Mouse (Mus musculus): ENCODE data around the gene Map4k1. TPM values are rescaled to one million over a fixed set of nuclear protein-coding genes. Genes with fewer than 3 reads are reported as not detected.
A peak's percentile ranks its signal among the peaks of the same experiment; 100 is the strongest.

Map4k1 gene
- total RNA-seq, 1 experiment from 2014 or later: 72.9 TPM

DNA sequence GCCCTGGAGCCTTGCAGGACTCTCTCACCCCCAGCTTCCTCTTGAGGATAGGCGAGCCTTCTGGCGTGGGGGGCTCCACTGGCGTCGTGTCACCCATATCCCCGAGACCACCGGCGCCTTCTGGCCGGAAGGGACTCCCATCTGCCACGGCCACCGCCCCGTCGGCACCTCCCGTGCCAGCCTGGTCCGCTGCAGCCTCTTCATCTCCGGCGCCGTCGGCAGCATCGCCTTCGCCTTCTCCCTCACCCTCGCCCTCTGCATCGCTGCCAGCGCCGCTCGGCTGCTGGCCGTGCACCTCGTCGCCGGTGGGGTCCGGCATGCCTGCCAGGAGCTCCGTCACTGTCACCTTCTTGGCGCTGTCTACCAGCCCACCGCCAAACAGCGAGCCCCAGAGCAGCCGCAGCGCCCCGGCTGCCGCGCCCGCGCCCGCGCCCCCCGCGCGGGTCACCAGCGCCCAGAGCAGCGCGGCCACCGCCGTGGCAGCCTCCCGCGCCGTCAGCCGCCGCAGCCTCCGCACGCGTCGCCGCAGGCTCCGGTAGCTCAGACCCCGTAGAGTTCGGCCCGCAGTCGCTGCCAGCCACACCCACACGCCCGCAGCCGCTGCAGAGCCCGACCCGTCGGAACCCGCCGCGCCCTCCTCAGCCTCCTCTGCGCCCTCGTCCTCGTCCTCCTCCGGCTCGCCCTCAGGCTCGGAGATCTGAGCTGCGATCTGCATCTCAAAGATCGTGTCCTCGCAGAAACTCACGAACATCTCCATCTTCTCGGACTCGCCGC is 37.8 kb downstream of the Map4k1 start:
- 0 out of 2 replicates have a peak, but pooled peaks have one; percentile 39 for ATAC-seq (replicated peaks; ENCODE audit: low read depth, poor library complexity, severe bottlenecking)

DNA sequence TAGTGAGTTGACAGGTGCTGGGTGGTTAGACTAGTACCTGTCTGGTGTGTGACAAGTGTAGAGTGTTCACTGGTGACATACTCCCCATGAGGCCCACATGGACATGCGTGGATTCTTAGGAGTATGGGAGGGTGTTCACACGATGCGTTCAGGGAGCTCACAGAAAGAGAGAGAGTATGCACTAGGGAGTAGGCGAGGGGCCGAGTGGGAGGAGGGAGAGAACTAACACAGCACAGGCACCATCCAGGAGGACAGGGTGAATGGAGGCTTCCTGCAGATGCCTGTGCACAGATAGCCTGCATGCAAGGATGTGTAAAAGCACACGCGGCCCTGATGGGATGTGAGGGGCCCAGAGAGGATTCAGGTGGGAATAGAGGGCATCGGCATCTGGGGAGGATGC is 40.6 kb downstream of the Map4k1 start:
- no peak for ATAC-seq (replicated peaks; ENCODE audit: low read depth, poor library complexity, severe bottlenecking)

- ATAC-seq (replicated peaks; ENCODE audit: low read depth, poor library complexity, severe bottlenecking): no peak
Measured at GRCm38 (mm10) chr7:29023514-29023913, 41.7 kb downstream of the Map4k1 start.

- no peak for ATAC-seq (replicated peaks; ENCODE audit: low read depth, poor library complexity, severe bottlenecking)
Measured at GRCm38 (mm10) chr7:29025566-29025965, 43.7 kb downstream of the Map4k1 start.

DNA sequence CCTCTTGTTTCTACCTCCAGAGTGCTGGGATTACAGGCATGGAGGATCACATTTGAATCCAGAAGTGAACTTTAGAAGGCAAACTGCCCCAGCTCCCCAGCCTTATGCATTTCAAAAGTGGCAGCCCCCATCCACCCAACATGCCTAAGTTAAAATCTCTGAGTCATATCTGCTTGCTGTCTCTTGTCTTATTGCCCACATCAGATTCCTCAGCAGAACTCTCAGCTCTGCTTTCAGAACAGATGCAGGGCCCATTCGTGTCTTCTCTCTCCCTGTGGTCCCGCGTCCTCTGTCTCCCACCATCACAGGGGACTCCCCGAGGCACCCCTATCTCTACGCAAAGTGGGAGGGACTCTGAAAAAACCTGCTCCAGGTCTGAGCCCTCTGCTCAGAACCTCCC is 44.3 kb downstream of the Map4k1 start:
- ATAC-seq (replicated peaks; ENCODE audit: low read depth, poor library complexity, severe bottlenecking): no peak

DNA sequence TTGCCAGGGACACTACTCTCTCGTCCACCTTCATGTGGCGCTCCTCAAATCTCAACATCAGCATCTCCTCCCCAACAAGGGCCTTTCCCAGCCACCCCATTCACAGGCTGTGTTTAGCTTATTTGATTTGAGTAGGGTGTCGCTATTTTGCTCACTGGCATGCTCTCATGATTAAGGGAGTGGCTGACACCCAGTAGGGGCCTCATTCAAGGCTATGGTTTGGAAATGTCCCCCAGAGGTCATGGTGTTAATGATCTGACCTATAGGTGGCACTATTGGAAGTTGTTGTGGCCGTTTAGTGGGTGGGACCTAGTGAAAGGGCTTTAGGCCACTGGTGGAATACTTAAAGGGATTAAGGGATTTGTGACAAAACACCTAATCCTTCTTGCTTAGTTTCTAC is 45.0 kb downstream of the Map4k1 start:
- no peak for ATAC-seq (replicated peaks; ENCODE audit: low read depth, poor library complexity, severe bottlenecking)

DNA sequence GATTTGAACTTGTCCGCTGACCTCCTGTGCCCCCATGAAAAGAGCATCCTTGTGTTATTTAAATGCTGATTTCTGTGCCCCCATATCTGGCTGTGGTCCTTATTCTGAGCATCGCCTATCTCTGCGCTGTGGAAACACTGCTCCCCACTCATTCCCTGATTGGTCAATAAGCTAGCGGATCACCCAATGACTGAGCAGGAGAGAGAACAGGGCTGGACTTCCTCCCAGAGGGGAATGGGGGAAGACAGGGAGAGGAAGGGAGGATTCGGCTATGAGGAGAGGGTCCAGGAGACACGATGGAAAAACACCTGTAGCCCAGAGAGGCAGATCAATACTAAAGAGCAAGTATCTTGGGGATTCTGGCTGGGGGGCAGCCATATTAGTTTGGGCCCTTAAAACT is 46.9 kb downstream of the Map4k1 start:
- ATAC-seq (replicated peaks; ENCODE audit: low read depth, poor library complexity, severe bottlenecking): no peak

DNA sequence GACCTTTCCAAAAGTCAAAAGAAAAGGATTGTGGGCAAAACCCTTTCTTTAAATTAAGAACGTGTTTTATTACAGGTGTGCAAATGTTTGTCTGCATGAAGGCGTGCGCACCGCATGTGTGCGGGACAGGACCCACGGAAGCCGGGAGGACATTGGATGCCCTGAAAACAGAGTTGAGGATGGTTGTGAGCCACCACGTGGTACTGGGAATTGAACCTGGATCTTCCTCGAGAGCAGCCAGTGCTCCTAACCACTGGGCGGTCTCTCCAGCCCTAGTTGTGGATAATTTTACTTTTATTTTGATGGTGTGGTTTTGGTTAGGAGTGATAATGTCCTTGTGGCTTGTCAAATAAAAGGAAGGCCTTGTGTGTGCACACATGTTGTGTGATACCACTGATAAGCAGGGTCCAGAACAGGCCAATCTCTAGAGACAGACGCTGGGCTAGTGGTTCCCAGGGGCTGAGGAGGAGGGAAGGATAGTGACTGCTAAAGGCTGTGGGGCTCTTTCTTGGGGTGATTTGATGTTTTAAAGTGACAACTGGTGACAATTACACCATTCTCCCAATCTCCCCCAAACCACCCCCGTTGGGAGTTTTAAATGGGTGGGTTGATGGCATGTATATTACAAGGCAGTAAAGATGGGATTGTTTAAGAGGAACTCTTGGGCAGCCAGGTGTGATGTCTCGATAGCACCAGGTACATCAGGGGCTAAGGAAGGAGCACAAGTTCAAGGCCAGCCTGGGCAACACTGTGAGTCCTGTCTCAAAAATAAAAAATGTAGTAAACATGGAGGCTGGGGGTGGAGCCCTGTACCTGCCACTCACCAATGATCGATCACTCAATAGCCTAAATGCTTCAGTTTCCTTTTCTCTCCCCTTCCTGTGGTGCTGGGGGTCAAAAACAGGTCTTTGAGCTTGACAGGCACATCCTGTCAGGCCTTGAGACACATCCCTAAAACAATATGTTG is 48.1 kb downstream of the Map4k1 start:
- ATAC-seq (replicated peaks; ENCODE audit: low read depth, poor library complexity, severe bottlenecking): peak; percentile 95

DNA sequence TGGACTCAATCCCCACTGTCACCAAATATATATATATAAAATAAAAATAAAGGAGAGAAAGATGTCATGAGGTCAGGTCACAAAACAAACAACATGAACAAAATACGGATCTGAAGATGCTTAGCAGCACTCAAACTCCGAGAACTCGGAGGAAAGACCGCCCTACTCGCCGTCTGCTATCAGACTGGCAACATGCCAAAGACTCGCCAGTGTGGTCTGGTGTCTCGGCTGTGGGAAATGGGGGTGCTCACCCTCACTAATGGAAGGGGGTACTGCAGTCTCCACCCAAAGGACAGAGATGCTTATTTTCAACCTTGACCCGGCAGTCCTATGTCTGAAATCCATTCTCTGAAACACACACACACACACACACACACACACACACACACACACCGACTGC is 49.8 kb downstream of the Map4k1 start:
- ATAC-seq (replicated peaks; ENCODE audit: low read depth, poor library complexity, severe bottlenecking): 0 out of 2 replicates have a peak, but pooled peaks have one; percentile 12

GRCm38 (mm10) chr7:29032685-29033084 is 50.8 kb downstream of the Map4k1 start:
- ATAC-seq (replicated peaks; ENCODE audit: low read depth, poor library complexity, severe bottlenecking): no peak

- no peak for ATAC-seq (replicated peaks; ENCODE audit: low read depth, poor library complexity, severe bottlenecking)
Measured at GRCm38 (mm10) chr7:29037261-29037660, 55.4 kb downstream of the Map4k1 start.

- ATAC-seq (replicated peaks; ENCODE audit: low read depth, poor library complexity, severe bottlenecking): peak; percentile 85
Measured at GRCm38 (mm10) chr7:29039604-29039984, 57.7 kb downstream of the Map4k1 start.

GRCm38 (mm10) chr7:29039985-29040661 is 58.3 kb downstream of the Map4k1 start:
- peak; percentile 21 for ATAC-seq (replicated peaks; ENCODE audit: low read depth, poor library complexity, severe bottlenecking)

- ATAC-seq (replicated peaks; ENCODE audit: low read depth, poor library complexity, severe bottlenecking): no peak
Measured at GRCm38 (mm10) chr7:29041194-29041593, 59.3 kb downstream of the Map4k1 start.

DNA sequence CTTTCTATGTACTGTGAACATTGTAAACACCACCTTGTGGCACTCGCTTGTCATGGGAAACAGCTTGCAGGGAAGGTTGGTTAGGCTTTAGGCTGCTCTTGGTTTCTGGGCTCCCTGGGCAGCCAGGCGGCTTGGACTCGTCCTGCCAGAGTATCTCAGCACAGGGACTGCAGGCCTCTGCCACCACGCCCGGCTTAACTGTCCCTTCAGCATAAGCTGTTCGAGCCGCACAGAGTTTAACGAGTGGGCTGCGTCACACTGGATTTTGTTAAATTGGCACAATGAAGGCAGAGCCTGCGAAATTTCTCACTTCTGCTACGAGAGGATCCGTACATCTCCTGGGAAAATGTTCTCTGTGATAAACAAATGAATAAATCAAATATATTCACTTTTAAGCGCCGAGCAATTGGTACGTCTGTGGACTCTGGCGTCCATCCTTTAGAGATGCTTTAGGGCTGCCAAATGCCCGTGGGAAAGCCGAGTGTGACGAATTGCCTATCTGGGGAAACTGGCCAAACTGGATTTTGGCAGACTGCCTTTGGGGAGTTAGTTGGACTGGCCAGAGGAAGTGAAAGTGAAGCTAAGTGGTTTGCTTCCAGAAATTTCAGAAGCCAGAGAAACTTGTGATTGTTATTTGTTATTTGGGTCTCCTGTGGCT is 61.3 kb downstream of the Map4k1 start:
- ATAC-seq (replicated peaks; ENCODE audit: low read depth, poor library complexity, severe bottlenecking): 0 out of 2 replicates have a peak, but pooled peaks have one; percentile 5

DNA sequence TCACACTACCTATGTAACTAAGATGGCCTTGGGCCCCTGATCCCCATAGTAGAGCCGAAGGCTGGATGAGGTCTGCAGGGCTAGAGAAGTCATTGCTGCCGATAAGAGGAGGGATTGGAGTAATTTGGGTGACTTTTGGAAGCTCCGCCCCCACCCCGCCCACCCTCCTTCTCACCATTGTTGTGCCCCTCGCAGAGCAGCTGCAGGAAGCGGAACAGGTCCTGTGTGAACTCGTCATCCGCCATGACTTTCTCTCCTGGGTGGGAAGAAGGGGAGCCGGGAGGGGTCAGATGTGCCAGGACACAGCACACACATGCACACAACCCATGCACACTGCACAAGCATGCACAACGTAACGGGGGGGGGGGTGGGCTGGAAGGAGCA is 61.8 kb downstream of the Map4k1 start:
- ATAC-seq (replicated peaks; ENCODE audit: low read depth, poor library complexity, severe bottlenecking): no peak

DNA sequence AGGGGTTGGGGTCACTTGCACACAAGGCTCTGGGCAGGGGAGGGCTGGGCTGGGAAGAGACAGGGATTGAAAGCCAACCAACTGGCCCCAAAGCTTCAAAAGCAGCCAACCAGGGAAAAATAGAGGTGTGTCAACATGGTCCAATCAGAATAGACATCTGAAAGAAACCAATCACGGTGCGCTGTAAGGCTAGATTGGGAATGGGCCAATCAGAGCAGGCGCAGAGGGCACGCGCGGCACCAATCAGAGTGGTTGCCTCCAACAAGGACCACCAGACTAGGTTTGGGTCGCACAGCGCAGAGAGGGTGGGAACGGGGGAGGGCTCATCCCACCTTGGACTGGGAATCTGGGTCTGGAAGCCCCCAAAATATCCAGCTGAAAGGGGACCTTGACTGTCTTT is 62.5 kb downstream of the Map4k1 start:
- ATAC-seq (replicated peaks; ENCODE audit: low read depth, poor library complexity, severe bottlenecking): no peak

- ATAC-seq (replicated peaks; ENCODE audit: low read depth, poor library complexity, severe bottlenecking): no peak
Measured at GRCm38 (mm10) chr7:29046533-29046932, 64.7 kb downstream of the Map4k1 start.

DNA sequence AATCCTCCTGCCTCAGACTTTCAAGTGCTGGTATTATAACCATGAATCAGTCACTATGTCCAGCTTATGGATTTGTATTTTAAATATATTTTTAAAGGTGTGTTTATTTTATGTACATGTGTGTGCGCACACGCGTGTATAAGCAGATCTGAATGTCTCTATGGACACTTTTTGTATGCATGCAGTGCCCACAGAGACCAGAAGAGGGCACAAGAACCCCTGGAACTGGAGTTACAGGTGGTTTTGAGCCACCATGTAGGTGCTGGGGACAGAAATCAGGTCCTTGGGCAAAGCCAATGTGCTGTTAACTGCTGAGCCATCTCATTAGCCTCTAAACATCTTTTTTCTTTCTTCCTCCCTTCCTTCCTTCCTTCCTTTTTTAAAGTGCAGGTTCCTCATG is 66.2 kb downstream of the Map4k1 start:
- no peak for ATAC-seq (replicated peaks; ENCODE audit: low read depth, poor library complexity, severe bottlenecking)

- ATAC-seq (replicated peaks; ENCODE audit: low read depth, poor library complexity, severe bottlenecking): no peak
Measured at GRCm38 (mm10) chr7:29048615-29049014, 66.8 kb downstream of the Map4k1 start.

All from common myeloid progenitor, adult 5-6 weeks (primary cell).